Mouse (Mus musculus) lung, adult 2 months (tissue): ENCODE measurements around the gene Get4.

Source experiments
- CTCF ChIP-seq: fragments of 200-500 bp; IDR thresholded peaks from 2 replicates; pipeline ENCODE4 v1.5.1; 2011; ENCODE audit warnings: mild to moderate bottlenecking, low read length, control low read depth; ENCODE audit not compliant: insufficient read depth
- POLR2A ChIP-seq: fragments of 200-500 bp; IDR thresholded peaks from 2 replicates; pipeline ENCODE4 v1.6.1; 2011; ENCODE audit warnings: low read depth, mild to moderate bottlenecking, control low read depth, low read length, borderline replicate concordance; ENCODE audit errors: extremely low read depth

DNA sequence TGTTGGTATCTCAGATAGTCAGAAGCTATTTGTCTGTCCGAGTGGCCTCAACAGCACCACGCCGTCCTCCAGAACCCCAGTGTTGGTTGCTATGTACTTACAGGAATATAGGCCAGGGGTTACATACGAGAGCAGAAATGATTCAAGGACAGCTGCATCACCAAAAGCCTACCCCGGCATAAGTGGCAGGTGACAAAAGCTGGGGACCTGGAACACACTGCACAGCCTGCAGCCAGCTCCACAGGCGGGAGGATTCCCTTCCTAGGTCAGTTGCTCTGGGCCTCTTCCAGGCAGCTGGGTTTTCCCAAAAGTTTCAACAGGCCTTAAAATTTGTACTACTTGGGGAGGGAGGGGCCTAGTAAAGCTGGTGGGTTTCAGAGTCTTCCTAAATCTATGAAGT is 3.7 kb downstream of the Get4 start:
- TF ChIP-seq CTCF = no peak
- no peak for TF ChIP-seq POLR2A
